Mouse (Mus musculus) stomach, postnatal 0 days (tissue): Measurements from ENCODE around the gene Cbx6. TPM values are rescaled to one million over a fixed set of nuclear protein-coding genes. Genes with fewer than 3 reads are reported as not detected.

ENCODE experiments used
- ATAC-seq: fragments of 200-750 bp; cut with Nextera tagmentation; 2 replicates; pipeline ENCODE4 v1.8.0; 2017; ENCODE audit not compliant: low FRiP score, low TSS enrichment
- DNase-seq: peaks from one replicate; pipeline ENCODE4 v3.0.0-alpha.2; 2016; ENCODE audit warnings: low spot score
- H3K27ac ChIP-seq: fragments of 300-500 bp; sonication (generic); replicated peaks from 2 replicates; pipeline ENCODE4 v1.5.1; 2014; ENCODE audit warnings: mild to moderate bottlenecking, control low read depth
- H3K27me3 ChIP-seq: fragments of 300-500 bp; sonication (generic); 2 replicates; pipeline ENCODE4 v1.6.1; 2014; ENCODE audit warnings: low read length; ENCODE audit not compliant: control insufficient read depth, insufficient read depth
- H3K36me3 ChIP-seq: fragments of 300-500 bp; sonication (generic); 2 replicates; pipeline ENCODE4 v1.6.1; 2014; ENCODE audit warnings: low read length, mixed read lengths; ENCODE audit not compliant: control insufficient read depth, insufficient read depth
- H3K4me1 ChIP-seq: fragments of 300-500 bp; sonication (generic); replicated peaks from 2 replicates; pipeline ENCODE4 v1.6.1; 2014; ENCODE audit warnings: antibody characterized with exemption; ENCODE audit not compliant: control insufficient read depth, insufficient read depth
- H3K4me2 ChIP-seq: fragments of 300-500 bp; sonication (generic); replicated peaks from 2 replicates; pipeline ENCODE4 v1.6.1; 2014; ENCODE audit warnings: low read depth, mild to moderate bottlenecking, control low read depth, moderate library complexity
- H3K4me3 ChIP-seq: fragments of 300-500 bp; sonication (generic); 2 replicates; pipeline ENCODE4 v1.5.1; 2014; ENCODE audit warnings: low read depth, low read length, control low read depth
- H3K9ac ChIP-seq: fragments of 300-500 bp; sonication (generic); 2 replicates; pipeline ENCODE4 v1.6.1; 2014; ENCODE audit warnings: mild to moderate bottlenecking, low read length, control low read depth, mixed read lengths
- H3K9me3 ChIP-seq: fragments of 300-500 bp; sonication (generic); 2 replicates; pipeline ENCODE4 v1.6.1; 2016; ENCODE audit warnings: low read length; ENCODE audit not compliant: control insufficient read depth
- CTCF ChIP-seq: IDR thresholded peaks from 2 replicates; pipeline ENCODE4 v1.5.1; 2016; ENCODE audit warnings: antibody characterized with exemption, low read depth, mild to moderate bottlenecking, moderate library complexity
- EP300 ChIP-seq: optimal IDR thresholded peaks from 2 replicates; pipeline ENCODE3; 2016; ENCODE audit warnings: antibody characterized with exemption
- WGBS: fragments of 180-500 bp; shearing (Covaris S2); extraction: QIAGEN DNeasy Blood & Tissue Kit; methylation state at CpG from one replicate; pipeline ENCODE4 v1.1.7; 2014; 5-methylcytosine and 5-hydroxymethylcytosine counted together
- polyA plus RNA-seq: library from polyadenylated mRNA; unstranded; fragments of >200 nt; fragmentation: Nextera tagmentation; extraction: Ambion mirVana; gene quantifications from 2 replicates; pipeline ENCODE4 v1.2.1, GENCODE M21; 2015

Cbx6 gene
- polyA plus RNA-seq, 1 experiment from 2014 or later = 33.3 TPM

- TF ChIP-seq CTCF (no peak), EP300 (no peak)
- no peaks in the 10 kb centered on the region for H3K4me1 ChIP-seq
- no peak overlapping the region for H3K27ac ChIP-seq
- 54% methylated on average over 5 of the region's 5 CpGs for WGBS
- no peaks in the 10 kb centered on the region for H3K9me3 ChIP-seq
- peaks cover 5% of the 10 kb centered on the region; the same call in 1 of the 2 replicates for H3K27me3 ChIP-seq
- no peak overlapping the region for H3K4me3 ChIP-seq
- no peak overlapping the region for H3K4me2 ChIP-seq
- H3K9ac ChIP-seq = no peak overlapping the region
- ATAC-seq (no peak), DNase-seq (no peak)
- H3K36me3 ChIP-seq = no peaks in the 10 kb centered on the region
Measured at GRCm38 (mm10) chr15:79808658-79809057, 25.8 kb downstream of the Cbx6 start.

- DNase-seq = peak; percentile 73
- 30% methylated on average over 5 of the region's 5 CpGs for WGBS
- H3K27me3 ChIP-seq = peaks cover 5% of the 10 kb centered on the region; the same call in 1 of the 2 replicates
Measured at GRCm38 (mm10) chr15:79808114-79808513, 26.4 kb downstream of the Cbx6 start.

GRCm38 (mm10) chr15:79807050-79807449 lies 27.4 kb downstream of the Cbx6 start:
- Histone ChIP-seq H3K9me3 (no peaks in the 10 kb centered on the region), H3K4me3 (no peak overlapping the region), H3K27ac (no peak overlapping the region), H3K9ac (no peak overlapping the region), H3K27me3 (peaks cover 5% of the 10 kb centered on the region; the same call in 1 of the 2 replicates), H3K4me1 (no peaks in the 10 kb centered on the region), H3K4me2 (no peak overlapping the region), H3K36me3 (no peaks in the 10 kb centered on the region)
- WGBS = 43% methylated on average over 1 of the region's 1 CpGs
- no peak for ATAC-seq
- TF ChIP-seq CTCF (no peak), EP300 (no peak)
- no peak for DNase-seq

More at GRCm38 (mm10) chr15:79808114-79808513, 26.4 kb downstream of the Cbx6 start:
- Histone ChIP-seq H3K27ac (no peak overlapping the region), H3K9me3 (no peaks in the 10 kb centered on the region), H3K4me1 (no peaks in the 10 kb centered on the region), H3K9ac (no peak overlapping the region), H3K4me3 (no peak overlapping the region), H3K36me3 (no peaks in the 10 kb centered on the region), H3K4me2 (no peak overlapping the region)
- ATAC-seq = no peak; the same call in 1 of the 2 replicates
- TF ChIP-seq CTCF (peak; percentile 87), EP300 (no peak)

- no peak for ATAC-seq
- H3K4me2 ChIP-seq = peak overlapping the region; percentile 91
- peaks cover 5% of the 10 kb centered on the region; the same call in 1 of the 2 replicates for H3K27me3 ChIP-seq
Measured at GRCm38 (mm10) chr15:79805246-79805645, 29.2 kb downstream of the Cbx6 start.

GRCm38 (mm10) chr15:79804352-79805071 lies 30.0 kb downstream of the Cbx6 start, which contains the start of gene Nptxr:
TSS of gene Nptxr (minus strand) at chr15:79804766.
- peak within 1 kb of the TSS; percentile 91 for H3K4me2 ChIP-seq

More at GRCm38 (mm10) chr15:79805246-79805645, 29.2 kb downstream of the Cbx6 start:
- no peaks in the 10 kb centered on the region for H3K9me3 ChIP-seq
- H3K9ac ChIP-seq = no peak overlapping the region
- TF ChIP-seq CTCF (no peak), EP300 (no peak)
- no peaks in the 10 kb centered on the region for H3K4me1 ChIP-seq
- H3K27ac ChIP-seq = no peak overlapping the region
- DNase-seq = no peak
- WGBS = 24% methylated on average over 8 of the region's 8 CpGs
- no peaks in the 10 kb centered on the region for H3K36me3 ChIP-seq
- no peak overlapping the region for H3K4me3 ChIP-seq

More at GRCm38 (mm10) chr15:79804352-79805071, 30.0 kb downstream of the Cbx6 start, which contains the start of gene Nptxr:
- Histone ChIP-seq H3K9ac (peak within 1 kb of the TSS; percentile 59), H3K27me3 (peaks cover 5% of the 10 kb centered on the region; the same call in 1 of the 2 replicates), H3K36me3 (no peaks in the 10 kb centered on the region), H3K4me3 (peak within 1 kb of the TSS; percentile 57), H3K27ac (no peak within 1 kb of the TSS), H3K4me1 (no peaks in the 10 kb centered on the region), H3K9me3 (no peaks in the 10 kb centered on the region)
- ATAC-seq (peak; percentile 75), DNase-seq (peak; percentile 72)
- no peak for TF ChIP-seq EP300
- under 1% methylated on average over 51 of the region's 91 CpGs for WGBS
